Mouse (Mus musculus) cerebellum, adult 9-11 months (tissue): ENCODE measurements around the gene Alg14.

ENCODE experiments used
- DNase-seq: peaks from one replicate; pipeline ENCODE4 v3.0.0; 2022

Alg14 gene

DNA sequence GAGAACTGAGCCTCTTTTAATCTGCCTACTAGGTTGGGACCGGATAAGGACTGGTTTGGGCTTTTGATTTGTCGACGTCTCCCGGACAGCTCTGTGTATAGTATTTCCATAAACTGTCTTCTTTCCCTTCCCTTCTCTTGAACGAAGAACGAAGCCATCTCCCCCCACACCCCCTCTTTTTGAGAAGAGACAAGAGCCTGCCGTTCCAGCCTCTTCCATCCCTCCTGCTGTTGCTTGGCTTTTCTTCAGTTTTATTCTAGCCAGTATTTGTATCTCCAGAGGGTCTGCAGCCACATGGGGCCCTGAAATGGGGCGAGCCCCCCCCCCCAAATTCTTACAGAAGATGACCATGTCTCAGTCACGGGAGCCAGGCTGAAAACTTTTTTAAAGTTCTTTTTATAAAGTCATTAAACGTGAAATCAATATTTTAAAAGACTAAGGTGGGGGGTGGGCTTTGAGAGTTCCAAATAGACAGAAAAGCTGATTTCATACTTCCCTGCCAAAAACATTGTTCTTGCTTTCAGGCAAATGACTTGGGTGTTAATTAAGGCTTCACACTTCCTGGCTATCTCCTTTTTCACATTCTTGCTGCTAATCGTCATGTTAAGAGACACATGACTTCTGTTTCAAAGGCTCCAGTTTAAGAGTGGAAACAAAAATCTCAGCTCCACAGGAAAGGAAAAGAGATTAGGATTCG, 79.4 kb downstream of the Alg14 start:
- no peak for DNase-seq

DNA sequence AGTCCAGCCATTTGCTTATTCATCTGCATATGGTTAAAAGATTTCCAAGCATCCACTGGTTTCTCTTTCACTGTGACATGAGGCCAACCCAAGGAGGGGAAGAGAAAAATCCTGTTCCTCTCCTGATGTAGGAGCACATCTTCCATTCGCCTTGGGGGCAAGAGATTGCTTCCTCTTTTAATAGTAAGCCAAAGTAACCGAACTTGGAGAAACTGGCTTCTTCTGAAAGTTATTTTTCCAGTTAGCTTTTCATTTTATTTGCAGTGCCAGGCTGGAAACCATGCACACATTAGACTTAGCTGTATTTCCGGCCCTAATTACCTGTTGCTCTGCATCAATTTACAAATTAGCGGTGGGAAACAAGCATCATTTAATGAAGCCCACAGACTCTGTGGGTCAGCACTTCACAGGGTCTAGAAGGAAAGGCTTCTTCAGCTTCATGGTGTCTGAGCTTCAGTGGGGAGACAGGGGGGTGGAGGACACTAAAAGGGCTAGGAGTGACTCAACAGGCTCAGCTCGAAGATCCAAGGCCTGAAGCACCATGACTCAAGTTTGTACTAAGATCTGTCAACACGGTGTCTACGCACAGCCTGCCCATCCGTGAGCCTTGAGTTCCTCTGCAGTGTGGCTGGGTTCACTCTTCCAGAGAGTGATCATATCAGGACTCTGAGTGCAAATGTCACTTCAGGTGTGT, 80.1 kb downstream of the Alg14 start:
- no peak for DNase-seq

DNA sequence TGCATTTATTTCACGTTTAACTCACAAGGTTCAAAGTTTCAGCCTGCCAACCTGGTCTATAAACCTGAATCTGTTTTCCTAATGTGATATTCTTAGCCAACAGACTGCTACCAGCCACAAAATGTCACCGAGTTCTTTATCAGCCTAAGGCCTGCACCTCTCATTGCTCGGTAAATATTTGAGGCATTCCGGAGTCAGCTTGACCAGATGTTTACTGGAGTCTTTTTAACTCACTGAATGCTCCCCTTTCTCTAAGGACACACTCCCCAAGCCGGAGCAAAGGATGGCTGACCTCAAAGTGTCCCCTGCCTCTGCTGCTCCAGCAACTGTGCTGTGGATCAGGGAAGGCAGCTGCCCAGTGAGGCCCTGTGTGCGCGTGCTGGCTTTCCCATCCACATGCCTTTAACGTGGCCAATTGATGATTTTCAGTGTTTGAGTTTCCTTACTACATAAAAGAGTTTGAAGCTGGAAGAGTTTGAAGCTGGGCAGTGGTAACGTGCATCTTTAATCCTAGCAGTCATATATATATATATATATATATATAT, 82.4 kb downstream of the Alg14 start:
- DNase-seq = no peak

DNA sequence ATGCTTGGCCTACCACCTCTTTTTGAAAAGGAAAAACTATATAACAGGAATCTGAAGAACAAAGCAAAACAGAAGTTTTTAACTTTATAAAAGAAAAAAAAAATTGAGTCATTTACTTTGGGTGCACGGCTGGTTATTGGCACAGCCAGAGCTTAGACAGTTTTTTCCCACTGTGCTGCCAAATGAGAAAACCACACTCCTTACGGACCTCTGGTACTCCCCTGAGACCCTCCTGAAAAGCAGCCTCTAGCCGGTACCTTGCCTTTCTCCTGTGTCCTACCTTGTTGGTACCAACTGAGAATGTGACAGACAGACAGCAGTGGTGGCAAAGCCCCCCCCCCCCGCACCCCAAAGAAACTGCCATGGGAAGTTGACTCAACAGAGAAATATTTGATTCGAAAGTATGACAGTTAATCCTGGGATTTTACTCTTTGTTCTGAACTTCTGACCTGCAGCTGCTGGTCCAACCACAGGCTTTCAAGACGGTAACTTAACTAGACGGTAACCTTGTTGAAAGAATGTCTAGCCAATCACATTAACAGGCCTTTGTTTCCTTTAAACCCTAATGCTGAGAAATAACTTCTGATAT, 84.1 kb downstream of the Alg14 start:
- no peak for DNase-seq

DNA sequence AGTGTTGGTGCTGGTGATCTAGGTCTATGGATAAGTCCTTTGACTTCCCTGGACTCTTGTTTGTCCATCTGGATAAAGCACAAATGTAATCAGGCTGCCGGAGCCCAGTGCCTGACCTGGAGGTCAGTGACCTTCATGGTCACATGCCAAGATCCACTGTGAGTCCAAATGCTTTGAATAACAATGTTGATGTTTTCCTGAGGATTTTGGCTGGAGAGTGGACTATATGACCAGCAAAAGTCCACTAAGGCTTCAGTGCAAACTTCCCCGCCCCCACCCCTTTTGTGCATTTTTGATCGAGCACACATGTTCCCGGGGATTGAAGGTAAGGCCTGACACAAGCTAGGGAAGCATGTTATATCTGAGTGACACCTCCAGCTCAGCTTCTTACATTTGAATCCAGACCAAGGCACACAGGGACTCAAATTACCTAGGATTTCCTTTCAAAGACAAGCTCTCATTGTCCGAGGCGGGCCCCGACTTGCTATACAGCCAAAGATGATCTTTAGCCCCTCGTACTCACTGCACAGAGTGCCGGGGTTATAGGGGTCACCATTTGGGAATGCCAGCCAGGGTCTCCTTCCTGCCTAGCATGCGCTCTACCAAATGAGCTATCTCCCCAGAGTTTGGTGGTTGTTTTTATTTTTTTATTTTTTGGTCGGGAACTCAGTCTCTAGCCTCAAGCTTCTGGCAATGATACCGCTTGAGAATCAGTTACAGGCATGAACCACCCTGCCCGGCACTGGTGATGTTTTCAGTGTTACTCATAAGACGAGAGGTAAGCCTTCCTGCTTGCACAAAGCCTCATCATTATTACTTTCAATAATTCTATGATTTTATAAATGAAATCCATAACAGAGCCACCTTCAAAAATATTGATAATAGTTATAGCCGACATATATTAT, 87.4 kb downstream of the Alg14 start:
- DNase-seq = no peak

DNA sequence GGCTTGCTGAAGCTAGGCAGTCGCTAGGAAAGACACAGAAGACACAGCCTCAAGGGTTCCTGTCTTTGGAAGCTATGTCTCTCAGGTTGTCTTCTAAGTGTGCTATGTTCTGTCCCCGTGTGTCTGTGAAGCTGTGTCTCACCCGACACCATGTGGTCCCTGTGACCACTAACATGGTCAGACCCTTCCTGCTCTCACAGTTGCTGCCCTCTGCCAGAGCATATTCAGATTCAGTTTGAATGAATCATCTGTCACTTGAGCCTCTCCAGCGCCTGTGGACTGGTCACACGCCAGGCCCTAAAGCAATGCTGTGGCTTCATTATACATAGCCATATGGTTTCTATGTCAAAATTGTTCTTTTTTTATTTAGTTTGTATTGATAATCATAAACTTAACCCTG, 88.1 kb downstream of the Alg14 start:
- no peak for DNase-seq

DNA sequence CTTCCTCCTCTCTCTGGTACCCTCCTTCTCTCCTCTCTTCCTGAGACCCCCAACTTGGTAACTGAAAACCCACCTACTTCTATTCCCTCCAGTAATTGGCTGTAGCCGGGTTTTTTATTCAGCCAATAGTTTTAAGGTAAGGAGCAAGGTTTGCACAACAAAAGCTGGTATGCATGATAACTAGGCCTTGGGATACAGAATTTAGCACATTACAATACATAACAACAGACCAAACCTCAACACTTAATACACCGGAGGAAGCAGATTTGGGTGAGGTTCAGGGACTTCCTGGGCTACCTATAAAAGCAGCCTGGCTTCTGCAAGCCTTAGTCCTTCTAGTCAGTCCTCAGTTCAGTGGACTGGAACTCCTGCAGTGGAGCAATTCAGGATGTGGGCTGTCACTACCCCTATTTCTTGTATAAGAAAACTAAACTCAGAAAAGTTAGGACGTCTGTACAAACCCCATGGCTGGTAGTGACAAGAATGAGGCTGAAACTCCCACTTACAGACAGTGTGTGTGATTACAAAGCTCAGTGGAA, 96.0 kb downstream of the Alg14 start:
- DNase-seq = no peak

DNA sequence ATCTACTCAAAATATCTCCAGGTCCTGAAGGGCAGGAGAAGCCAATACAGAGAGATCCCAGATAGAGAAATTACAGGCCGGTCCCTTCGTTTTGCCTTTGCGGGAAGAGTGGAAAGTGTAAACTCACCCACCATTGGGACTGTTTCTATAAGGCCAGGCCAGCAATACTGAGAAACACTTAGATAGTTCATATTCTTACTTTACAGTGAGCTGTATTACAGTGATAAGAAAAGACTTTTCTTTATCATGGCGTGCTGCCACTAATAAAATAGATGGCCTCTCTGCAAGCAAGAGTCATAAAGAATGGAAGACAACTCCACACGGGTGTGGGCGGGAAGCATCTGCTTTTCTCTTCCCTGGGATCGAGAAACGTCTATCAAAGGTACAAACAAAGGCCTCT, 97.8 kb downstream of the Alg14 start:
- DNase-seq = no peak

DNA sequence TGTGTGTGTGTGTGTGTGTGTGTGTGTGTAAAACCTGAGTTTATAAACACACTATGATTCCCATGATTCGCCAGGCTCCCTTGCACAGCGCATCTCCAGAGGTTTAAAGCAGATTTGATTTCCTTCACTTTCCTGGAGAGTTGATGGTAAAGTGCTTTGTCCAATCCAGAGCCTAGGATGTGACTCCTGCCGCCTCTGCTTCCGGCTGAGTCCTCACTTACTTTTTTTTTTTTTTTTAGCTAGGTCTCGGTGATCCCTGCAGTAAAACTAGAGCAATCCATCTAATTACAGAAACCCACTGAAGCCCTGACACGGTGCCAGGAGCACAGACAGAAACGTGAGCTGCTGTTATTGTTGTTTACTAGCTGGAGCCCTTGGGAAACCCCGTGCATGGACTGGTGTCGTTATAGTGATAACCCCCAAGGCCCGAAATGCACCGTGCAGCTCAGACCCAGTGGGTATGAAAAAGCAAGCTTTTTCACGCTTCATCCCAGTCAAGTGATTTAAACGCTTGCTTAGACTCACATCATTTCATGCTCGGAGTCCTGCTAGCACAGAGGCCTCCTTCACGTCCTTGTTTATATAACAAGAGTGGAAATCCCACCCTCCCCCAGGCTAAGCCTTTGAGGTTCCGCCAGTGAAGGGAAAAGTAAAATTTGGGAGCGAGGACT, 98.4 kb downstream of the Alg14 start:
- DNase-seq = no peak

DNA sequence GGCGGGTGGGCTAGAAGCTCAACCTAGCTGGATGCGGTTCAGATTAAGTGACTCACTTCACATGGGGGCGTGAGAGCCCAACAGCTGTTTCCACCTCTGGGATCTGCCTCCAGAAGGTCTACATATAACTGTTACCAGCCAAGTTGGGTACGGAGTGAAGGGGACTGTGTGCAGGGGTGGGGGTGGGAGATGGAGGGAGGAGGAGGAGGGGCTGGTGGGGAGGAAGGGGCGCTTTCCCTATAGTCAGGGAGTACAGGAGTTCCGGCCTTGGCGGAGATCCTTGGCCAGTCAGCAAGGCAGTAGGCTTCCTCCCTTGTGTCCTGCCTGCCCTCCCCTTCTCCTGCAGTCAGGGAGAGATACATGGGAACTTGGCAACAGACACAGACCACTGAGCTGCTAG, 99.2 kb downstream of the Alg14 start:
- DNase-seq = no peak

DNA sequence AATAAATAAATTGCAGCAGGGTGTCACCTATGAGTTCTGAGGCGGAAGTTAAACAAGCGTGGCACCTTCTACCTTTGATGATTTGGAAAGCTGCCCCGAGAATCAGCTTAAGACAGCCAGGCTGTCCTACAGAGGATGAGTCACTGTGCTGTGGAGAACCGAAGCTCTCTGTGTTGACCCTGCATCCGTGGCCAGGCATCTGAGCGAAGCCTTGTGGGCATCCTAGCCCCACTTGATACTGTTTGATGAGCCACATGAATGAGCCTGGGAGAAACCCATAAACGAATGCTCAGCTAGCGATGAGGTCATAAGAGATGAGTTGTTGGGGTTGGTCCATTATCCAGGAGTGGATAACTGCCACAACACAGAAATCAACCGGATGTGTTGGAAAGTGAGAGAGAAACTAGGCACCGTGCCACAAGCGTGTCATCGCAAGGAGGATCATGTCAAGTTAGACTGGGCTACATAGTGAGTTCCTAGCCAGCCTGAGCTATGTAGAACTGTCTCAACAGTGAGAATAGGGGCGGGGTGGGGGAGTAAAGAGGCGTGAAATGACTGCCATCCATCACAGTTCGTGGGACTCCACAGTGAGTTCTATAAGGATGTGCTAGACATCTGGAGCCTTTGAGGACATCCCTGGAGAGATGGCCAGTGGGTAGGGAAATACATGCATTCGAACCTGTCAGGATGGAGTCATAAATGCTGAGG, 104.2 kb downstream of the Alg14 start:
- no peak for DNase-seq

DNA sequence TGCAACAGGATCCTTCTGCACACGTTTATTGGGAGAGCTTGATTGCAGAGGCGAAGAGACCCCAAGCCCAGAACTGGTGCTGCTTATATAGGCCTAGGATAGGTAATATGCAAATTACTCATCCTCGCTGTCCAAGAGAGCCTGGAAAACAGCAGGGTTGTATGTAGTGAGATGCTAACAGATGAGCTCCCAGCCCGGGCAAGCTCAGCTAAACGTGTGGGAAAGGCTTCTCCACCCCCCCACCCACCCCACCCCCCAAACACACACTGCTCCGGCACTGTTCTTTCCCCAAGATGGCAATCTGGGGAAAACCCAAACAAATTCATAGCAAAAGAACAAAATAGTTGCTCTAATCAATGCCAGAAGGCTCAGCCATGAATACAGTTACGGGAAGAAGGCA, 105.0 kb downstream of the Alg14 start:
- no peak for DNase-seq

DNA sequence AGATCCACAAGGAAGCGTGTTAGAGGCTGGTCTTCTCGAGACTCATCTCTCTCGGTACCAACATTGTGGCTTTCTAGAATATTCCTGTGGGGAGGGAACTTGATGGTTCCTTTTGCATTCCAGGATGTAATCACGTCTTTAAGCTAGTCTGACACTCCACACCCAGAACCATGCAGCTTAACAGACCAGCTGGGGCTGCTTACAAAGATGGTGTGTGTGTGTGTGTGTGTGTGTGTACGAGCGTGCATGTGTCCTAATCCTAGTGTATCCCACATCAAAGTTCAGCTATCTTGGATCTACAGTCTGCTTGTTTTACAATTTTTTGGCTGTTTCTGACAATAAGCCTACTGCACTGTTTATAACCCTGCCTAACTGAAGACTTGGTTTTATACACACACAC, 105.4 kb downstream of the Alg14 start:
- no peak for DNase-seq

DNA sequence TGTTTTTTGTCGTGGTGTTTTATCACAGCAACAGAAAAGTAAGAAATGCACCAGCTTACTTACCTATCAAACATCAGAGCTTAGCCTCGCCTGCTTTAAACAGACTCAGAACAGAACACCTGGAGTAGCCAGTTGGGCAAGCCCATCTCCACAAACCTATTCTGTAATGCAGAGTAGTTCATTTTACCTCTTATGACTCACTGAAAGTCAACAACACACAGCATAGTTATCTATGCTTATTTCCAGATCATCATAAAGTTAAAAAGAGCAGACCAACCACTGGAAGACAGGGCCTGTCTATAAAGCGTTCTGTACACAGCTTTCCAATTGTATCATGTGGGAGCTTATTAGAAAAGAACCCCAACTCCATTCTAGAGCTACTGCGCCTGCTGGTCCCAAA, 109.8 kb downstream of the Alg14 start:
- no peak for DNase-seq

DNA sequence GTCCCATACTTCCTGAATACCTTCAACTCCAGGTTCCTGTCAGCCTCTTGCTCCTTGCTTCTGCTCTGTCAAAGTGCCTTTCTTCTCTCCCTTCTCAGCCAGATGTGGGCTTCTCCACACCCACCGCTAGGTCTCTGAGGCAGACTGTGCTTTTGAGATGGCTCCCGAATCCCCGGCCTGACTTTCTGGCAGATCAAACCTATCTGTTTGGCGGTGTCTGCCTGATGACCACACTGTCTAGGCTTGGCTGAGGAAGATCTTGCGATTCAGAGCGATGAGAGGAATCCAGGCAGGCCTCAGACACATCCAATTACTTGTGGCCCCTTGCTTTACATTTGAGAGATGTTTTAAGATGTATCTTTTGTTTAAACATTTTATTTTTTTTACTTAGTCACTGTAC, 110.5 kb downstream of the Alg14 start:
- DNase-seq = no peak

DNA sequence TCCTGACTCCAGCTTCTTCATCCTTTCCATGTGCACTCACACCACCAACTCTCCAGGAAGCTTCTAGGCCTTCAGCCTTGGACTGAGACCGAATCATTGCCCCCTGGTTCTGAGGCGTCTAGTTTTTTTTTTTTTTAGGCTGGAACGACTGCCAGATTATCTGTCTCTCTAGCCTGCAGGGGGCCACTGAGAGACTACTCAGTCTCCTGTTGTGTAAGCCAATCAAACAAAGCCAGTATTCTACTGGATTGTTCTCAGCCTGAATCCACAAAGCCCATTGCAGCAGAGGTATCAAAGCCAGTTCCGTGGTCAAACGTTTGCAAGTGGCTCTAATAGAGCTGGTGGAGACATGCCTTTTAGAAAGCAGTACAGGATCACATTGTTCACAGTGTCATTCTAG, 111.9 kb downstream of the Alg14 start:
- DNase-seq = no peak

DNA sequence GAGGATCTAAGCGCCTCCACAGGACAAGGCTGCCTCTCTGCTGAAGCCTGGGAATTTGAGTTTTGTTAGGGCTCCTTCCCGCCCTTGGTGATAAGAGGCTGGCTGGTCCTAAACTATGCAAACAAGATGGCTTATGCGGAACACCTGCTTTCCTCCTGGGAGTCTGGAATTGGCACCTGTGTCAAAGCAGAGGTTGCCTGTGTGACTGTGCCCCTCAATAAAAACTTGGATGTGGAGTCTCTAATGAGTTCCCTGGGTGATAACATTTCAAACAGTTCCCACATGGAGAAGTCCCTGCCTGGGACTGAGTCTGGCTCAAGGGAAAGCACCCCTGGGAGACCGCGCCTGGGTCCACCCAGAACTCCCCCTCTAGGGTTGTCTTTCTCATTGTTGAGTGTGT, 113.5 kb downstream of the Alg14 start:
- no peak for DNase-seq

DNA sequence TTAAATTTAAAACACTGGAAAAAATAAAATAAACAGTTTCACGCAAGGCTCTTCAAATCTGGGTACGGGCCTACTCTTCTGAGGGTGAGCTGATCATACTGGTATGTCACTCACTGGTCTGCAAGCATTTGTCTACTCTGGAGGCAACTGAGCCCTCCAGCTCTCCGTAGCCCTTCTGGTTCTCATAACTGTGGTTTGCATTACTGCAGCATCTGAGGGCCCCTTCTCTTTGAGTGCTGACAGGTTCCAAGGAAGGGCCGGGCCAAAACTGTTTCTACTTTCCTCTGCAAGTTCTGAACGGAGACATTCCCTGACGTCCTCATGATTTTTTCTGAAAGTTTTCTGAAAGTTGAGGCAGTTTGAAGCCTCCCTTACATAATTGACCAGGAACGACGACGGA, 115.8 kb downstream of the Alg14 start:
- DNase-seq = no peak

DNA sequence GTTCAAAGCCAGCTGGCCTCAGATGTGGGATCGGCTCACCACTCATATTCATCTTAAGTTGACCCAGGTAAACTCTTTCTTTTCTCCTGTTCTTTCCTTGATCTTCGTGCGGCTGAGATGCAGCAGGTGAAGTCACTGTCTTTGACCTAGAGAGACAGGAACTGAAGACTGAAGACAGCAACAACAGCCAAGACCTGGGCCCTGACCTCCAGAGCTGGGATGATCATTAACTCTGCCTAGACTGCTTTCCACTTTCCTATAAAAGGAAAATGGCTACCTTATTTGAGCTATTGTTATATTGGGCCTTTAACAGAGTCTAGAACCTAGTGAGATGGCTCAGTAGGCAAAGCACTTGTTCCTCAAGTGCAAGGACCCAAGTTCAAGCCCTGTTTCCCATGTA, 116.8 kb downstream of the Alg14 start:
- DNase-seq = no peak

DNA sequence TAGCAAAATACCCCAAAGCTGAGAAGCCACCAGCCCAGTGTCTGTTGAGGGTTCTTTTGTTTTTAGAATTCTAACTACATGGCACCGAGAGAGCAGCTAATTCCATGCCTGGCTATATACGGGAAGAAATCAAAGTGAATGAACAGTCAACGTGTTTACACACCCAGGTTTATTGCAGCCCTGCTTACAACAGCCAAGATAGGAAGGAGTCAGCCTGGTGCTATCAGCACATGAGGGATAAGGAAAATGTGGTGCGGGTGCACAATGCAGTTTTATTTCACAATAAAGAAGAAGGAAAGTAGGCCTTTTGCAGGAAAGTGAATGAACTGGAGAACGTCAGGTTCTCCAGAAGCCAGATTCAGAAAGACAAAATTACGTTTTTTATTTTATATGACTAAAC, 119.9 kb downstream of the Alg14 start:
- DNase-seq = no peak
